Mouse (Mus musculus) A20 (cell line): ENCODE results near the gene Krcc1.
"Not testable (repeated sequence)": the region's sequence is repeated elsewhere in the genome, so short reads cannot be mapped to it uniquely, and the experiment has no call there.

Source experiments
- DNase-seq: peaks from one replicate; pipeline ENCODE4 v3.0.0-alpha.2; 2011; ENCODE audit warnings: low read depth, low spot score

The Krcc1 gene

GRCm38 (mm10) chr6:71261060-71261459 lies 10.4 kb upstream of the Krcc1 start:
- no peak for DNase-seq

- no peak for DNase-seq
Observed at GRCm38 (mm10) chr6:71262142-71262833, 9.2 kb upstream of the Krcc1 start.

- not testable (repeated sequence) for DNase-seq
Observed at GRCm38 (mm10) chr6:71267603-71268002, 3.9 kb upstream of the Krcc1 start.

GRCm38 (mm10) chr6:71268929-71269685 lies 2.4 kb upstream of the Krcc1 start:
- DNase-seq = peak; percentile 38

GRCm38 (mm10) chr6:71269686-71270050 lies 1.8 kb upstream of the Krcc1 start:
- DNase-seq = not testable (repeated sequence)

- DNase-seq = peak; percentile 76
Observed at GRCm38 (mm10) chr6:71270301-71271056, 998 bp upstream of the Krcc1 start.

- no peak for DNase-seq
Observed at GRCm38 (mm10) chr6:71271057-71271388, 454 bp upstream of the Krcc1 start.

GRCm38 (mm10) chr6:71272316-71272741 lies 852 bp downstream of the Krcc1 start:
- DNase-seq = peak; percentile 13

GRCm38 (mm10) chr6:71273715-71274114 lies 2.2 kb downstream of the Krcc1 start:
- no peak for DNase-seq

GRCm38 (mm10) chr6:71274621-71275020 lies 3.1 kb downstream of the Krcc1 start:
- DNase-seq = no peak

- no peak for DNase-seq
Observed at GRCm38 (mm10) chr6:71279418-71279817, 7.9 kb downstream of the Krcc1 start.

GRCm38 (mm10) chr6:71293509-71293908 lies 22.0 kb downstream of the Krcc1 start:
- no peak for DNase-seq

- no peak for DNase-seq
Observed at GRCm38 (mm10) chr6:71295303-71295702, 23.8 kb downstream of the Krcc1 start.

- DNase-seq = no peak
Observed at GRCm38 (mm10) chr6:71298051-71298450, 26.6 kb downstream of the Krcc1 start.

- peak; percentile 31 for DNase-seq
Observed at GRCm38 (mm10) chr6:71298751-71299150, 27.3 kb downstream of the Krcc1 start.

- no peak for DNase-seq
Observed at GRCm38 (mm10) chr6:71302097-71302731, 30.7 kb downstream of the Krcc1 start.

- no peak for DNase-seq
Observed at GRCm38 (mm10) chr6:71307486-71307885, 36.0 kb downstream of the Krcc1 start.

GRCm38 (mm10) chr6:71321826-71322283 lies 50.4 kb downstream of the Krcc1 start, which contains the start of gene Smyd1:
Gene Smyd1, minus strand, starts transcription at chr6:71322233.
- DNase-seq = no peak

GRCm38 (mm10) chr6:71322491-71322921 lies 51.0 kb downstream of the Krcc1 start, which contains the start of gene Cd8b1:
Gene Cd8b1, plus strand, starts transcription at chr6:71322788.
- DNase-seq = no peak

- no peak for DNase-seq
Observed at GRCm38 (mm10) chr6:71324816-71325215, 53.3 kb downstream of the Krcc1 start.

- no peak for DNase-seq
Observed at GRCm38 (mm10) chr6:71329881-71330280, 58.4 kb downstream of the Krcc1 start.

- no peak for DNase-seq
Observed at GRCm38 (mm10) chr6:71330486-71330885, 59.0 kb downstream of the Krcc1 start.
